Mouse (Mus musculus): ENCODE data around the gene Arrb1.

GRCm38 (mm10) chr7:99518954-99519644, 16.2 kb upstream of the Arrb1 start:
- TF ChIP-seq GATA1 (IDR thresholded peaks at IDR 0.05; ENCODE audit: borderline replicate concordance, low read length) (no peak), FLI1 (IDR thresholded peaks at IDR 0.05; ENCODE audit: low read length) (no peak)
